Mouse (Mus musculus): ENCODE results near the gene Pnp.
"Not testable (repeated sequence)": the region's sequence is repeated elsewhere in the genome, so short reads cannot be mapped to it uniquely, and the experiment has no call there.

Pnp gene

GRCm38 (mm10) chr14:50930377-50930753 lies 517 bp upstream of the Pnp start:
- DNase-seq (ENCODE audit: low spot score in 2 of 2), result peak in 1 of 2 experiments; percentile 31

GRCm38 (mm10) chr14:50931493-50932020 lies 675 bp downstream of the Pnp start:
- DNase-seq (ENCODE audit: low spot score in 2 of 2), result no peak

- DNase-seq (ENCODE audit: low spot score in 2 of 2), result no peak
Measured at GRCm38 (mm10) chr14:50936649-50937048, 5.8 kb downstream of the Pnp start.

- DNase-seq (ENCODE audit: low spot score in 2 of 2), result no peak
Measured at GRCm38 (mm10) chr14:50938119-50938908, 7.4 kb downstream of the Pnp start.

GRCm38 (mm10) chr14:50938940-50939339 lies 8.1 kb downstream of the Pnp start:
- no peak for DNase-seq (ENCODE audit: low spot score in 2 of 2)

- DNase-seq (ENCODE audit: low spot score in 2 of 2), result peak; percentile 83 to 88
Measured at GRCm38 (mm10) chr14:50943932-50944667, 13.2 kb downstream of the Pnp start, which contains the start of gene Gm49342. TSS of gene Gm49342 (plus strand) at chr14:50944517.

- DNase-seq (ENCODE audit: low spot score in 2 of 2), result not testable (repeated sequence)
Measured at GRCm38 (mm10) chr14:50944668-50945033, 13.8 kb downstream of the Pnp start.

GRCm38 (mm10) chr14:50945081-50945480 lies 14.2 kb downstream of the Pnp start:
- not testable (repeated sequence) for DNase-seq (ENCODE audit: low spot score in 2 of 2)

- DNase-seq (ENCODE audit: low spot score in 2 of 2), result not testable (repeated sequence)
Measured at GRCm38 (mm10) chr14:50945526-50945925, 14.6 kb downstream of the Pnp start.

- DNase-seq (ENCODE audit: low spot score in 2 of 2), result no peak
Measured at GRCm38 (mm10) chr14:50955487-50955886, 24.6 kb downstream of the Pnp start.

GRCm38 (mm10) chr14:50955942-50956508 lies 25.1 kb downstream of the Pnp start, which contains the start of gene Pnp2:
TSS of gene Pnp2 (plus strand) at chr14:50955992.
- DNase-seq (ENCODE audit: low spot score in 2 of 2), result peak; percentile 12 to 35

GRCm38 (mm10) chr14:50956724-50957123 lies 25.8 kb downstream of the Pnp start:
- DNase-seq (ENCODE audit: low spot score in 2 of 2), result not testable (repeated sequence)

- DNase-seq (ENCODE audit: low spot score in 2 of 2), result not testable (repeated sequence)
Measured at GRCm38 (mm10) chr14:50957146-50957545, 26.3 kb downstream of the Pnp start.

- not testable (repeated sequence) for DNase-seq (ENCODE audit: low spot score in 2 of 2)
Measured at GRCm38 (mm10) chr14:50958289-50958995, 27.6 kb downstream of the Pnp start.

- DNase-seq (ENCODE audit: low spot score in 2 of 2), result no peak
Measured at GRCm38 (mm10) chr14:50968216-50968980, 37.5 kb downstream of the Pnp start.

- no peak for DNase-seq (ENCODE audit: low spot score in 2 of 2)
Measured at GRCm38 (mm10) chr14:50969041-50969440, 38.2 kb downstream of the Pnp start.

GRCm38 (mm10) chr14:50969558-50970544 lies 39.0 kb downstream of the Pnp start:
- DNase-seq (ENCODE audit: low spot score in 2 of 2), result peak in 1 of 2 experiments; percentile 18

GRCm38 (mm10) chr14:50970822-50971221 lies 39.9 kb downstream of the Pnp start:
- no peak for DNase-seq (ENCODE audit: low spot score in 2 of 2)

GRCm38 (mm10) chr14:50973054-50973453 lies 42.2 kb downstream of the Pnp start:
- not testable (repeated sequence) for DNase-seq (ENCODE audit: low spot score in 2 of 2)

- DNase-seq (ENCODE audit: low spot score in 2 of 2), result no peak
Measured at GRCm38 (mm10) chr14:50973700-50974099, 42.8 kb downstream of the Pnp start.
